Mouse (Mus musculus) heart, postnatal 10 days (tissue): Measurements from ENCODE around the gene Arg1. TPM values are rescaled to one million over a fixed set of nuclear protein-coding genes. Genes with fewer than 3 reads are reported as not detected.
A peak's percentile ranks its signal among the peaks of the same experiment; 100 is the strongest.

Experiments used
- DNase-seq, 2 experiments: peaks; one replicate each; pipeline ENCODE4 v3.0.0; 2021
- intact Hi-C: fragments of 180-260 bp; cut with DNase I; formaldehyde crosslinking; loops from one replicate; pipeline ENCODE4 v1.15.1; 2025
- microRNA-seq, 2 experiments: library from miRNA; unstranded; fragments of <30 nt; microRNA quantifications; one replicate each; pipeline ENCODE4 v1.2.0; 2022
- total RNA-seq, 2 experiments: library from RNA; stranded (reverse); gene quantifications; 2 replicates each; pipeline ENCODE4 v1.2.3; 2021

The Arg1 gene
- total RNA-seq, 2 experiments from 2014 or later = not detected

DNA sequence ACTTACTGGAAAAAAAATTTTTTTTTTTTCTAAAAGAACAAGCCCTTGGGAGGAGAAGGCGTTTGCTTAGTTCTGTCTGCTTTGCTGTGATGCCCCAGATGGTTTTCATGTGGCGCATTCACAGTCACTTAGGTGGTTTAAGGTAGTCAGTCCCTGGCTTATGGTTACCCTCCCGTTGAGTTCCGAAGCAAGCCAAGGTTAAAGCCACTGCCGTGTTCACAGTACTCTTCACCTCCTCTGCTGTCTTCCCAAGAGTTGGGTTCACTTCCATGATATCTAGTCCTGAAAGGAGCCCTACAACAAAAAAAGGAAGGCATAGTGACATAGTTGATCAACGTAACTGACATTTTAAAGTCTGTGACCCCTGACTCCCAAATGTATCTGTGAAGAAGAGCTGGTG lies 11.8 kb downstream of the Arg1 start:
- intact Hi-C loops = no loop called here

DNA sequence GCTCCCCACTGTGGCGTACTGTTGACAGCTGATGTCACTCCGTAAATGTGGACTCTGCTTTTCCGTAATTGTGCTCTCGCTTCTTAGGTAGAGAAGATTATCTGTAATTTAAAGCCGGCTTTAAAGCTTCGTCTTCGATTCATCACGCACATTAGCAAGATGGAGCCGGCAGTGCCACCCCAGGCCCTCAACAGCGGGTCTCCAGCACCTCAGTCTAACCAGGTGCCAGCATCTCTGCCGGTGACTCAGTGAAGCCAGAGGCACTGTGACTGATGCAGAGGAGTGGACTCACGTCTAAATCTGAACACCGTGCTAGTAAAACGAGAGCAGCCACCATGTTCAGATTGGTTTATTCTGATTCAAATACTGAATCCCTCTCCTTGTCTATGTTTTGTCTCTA lies 14.7 kb downstream of the Arg1 start:
- intact Hi-C loops = no loop called here
- no peak for DNase-seq

More for the DNA sequence above, 11.8 kb downstream of the Arg1 start:
- DNase-seq = no peak

DNA sequence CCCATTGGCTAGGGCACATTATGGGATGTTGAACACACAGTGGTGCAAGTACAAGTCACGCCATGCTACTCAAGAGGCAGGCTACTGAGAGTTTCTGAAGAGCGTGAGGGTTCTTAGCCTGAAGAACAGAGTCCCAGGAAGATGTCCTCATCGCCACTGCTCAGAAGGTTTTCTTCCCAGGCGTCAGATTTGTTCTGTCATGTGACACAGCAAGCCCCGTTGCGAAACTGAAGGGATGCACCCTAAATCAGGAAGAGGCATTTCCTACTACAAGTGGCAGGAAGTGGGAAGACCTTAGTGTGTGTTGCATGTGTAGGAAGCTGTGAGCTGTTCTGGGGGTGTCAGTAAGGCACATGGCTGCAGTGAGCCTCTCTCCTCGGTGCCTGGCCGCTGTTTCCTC lies 16.1 kb downstream of the Arg1 start:
- DNase-seq = peak in 1 of 2 experiments; percentile 7
- intact Hi-C loops = no loop called here

DNA sequence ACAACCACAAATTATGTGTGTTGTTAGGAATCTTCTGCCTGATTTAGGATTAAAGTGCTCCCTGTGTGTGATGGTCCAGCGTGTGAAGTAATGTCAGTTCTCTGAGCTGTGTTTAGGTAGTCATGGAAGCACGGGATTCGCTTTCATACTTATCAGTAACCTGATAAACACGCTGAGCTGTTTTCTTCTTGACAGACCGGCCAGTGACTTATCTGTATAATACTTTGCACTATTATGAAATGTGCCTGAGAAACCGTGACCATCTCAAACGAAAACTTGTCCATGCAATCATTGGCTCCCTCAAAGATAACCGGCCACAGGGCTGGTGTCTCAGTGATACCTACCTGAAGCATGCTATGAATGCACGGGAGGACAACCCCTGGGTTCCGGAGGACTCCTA lies 21.7 kb downstream of the Arg1 start:
- intact Hi-C loops = no loop called here
- no peak for DNase-seq

DNA sequence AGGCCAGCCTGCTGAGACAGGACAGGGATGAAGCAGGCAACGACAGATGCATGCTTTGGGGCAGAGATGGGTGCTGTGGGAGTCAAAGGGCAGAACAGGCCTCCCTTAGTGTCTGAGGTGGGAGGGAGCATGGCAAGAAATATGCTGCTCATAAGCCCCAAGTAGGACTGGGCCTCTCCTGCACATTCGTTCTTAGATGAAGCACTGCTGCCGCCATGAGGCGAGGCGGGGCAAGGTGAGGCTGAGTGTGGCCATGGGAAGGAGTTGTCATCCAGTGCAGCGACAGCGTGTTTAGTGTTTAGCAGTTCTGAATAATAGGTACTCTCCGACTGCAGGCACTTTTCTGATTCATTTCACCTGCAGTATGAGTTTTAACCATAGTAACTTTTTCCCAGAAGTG lies 31.4 kb downstream of the Arg1 start:
- intact Hi-C loops = loop anchor here (5.0 kb wide), 2 partner anchors 99 to 264 kb away; no protein-coding TSS in a partner anchor
- peak; percentile 38 to 63 for DNase-seq

DNA sequence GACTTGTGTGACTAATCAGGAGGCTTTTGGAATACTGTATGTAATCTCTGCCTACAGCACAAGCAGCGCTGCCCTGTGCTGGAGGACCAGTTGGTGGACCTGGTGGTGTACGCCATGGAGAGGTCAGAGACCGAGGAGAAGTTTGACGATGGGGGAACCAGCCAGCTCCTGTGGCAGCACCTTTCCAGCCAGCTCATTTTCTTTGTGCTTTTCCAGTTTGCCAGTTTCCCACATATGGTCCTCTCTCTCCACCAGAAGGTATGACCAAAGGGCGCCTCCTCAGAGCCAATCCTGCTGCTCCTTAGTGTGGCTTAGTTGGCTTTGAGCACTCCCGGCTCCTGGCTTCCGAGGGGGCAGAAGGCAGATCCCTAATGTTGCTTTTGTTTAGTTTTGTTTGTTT lies 38.9 kb downstream of the Arg1 start:
- intact Hi-C loops = no loop called here
- no peak for DNase-seq

DNA sequence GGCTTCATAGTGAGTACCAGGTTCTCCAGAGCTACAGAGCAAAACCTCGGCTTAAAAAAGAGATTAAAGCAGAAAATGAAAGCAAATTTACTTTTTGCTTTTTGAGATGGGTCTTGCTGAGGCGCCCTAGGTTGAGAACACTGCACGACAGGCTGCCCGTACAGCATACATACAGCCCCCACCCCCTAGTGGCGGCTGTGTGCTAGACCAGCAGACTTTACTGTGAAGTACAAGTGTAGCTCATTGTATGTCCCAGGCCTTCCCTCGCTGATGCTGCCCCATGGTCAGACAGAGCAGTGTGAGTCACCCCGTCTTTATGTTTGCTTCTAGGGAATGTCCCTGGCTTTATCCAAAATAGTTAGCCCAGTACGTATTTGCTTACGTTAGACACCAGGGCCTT lies 41.3 kb downstream of the Arg1 start:
- intact Hi-C loops = no loop called here
- DNase-seq = peak; percentile 5 to 17

DNA sequence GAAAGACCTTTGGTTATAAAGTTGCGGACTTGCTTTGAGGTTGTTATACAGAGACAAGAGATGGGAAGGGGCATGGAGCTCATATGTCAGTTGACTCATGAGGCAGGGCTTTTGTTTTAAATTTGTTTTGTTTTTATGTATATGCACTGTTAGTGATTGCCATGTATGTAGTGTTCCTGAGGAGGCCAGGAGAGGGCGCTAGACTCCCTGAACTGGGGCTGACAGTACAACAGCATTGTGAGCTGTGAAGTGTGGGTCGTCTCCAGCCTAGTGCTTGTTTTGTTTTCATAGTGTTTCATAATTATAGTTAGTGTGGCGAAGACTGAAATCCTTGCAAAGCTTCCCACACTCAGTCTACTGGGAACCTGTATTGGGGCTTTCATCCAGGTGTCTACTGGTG lies 53.7 kb downstream of the Arg1 start:
- intact Hi-C loops = loop anchor here (5.0 kb wide), 1 partner anchor 344 kb away; no protein-coding TSS in a partner anchor
- no peak for DNase-seq

DNA sequence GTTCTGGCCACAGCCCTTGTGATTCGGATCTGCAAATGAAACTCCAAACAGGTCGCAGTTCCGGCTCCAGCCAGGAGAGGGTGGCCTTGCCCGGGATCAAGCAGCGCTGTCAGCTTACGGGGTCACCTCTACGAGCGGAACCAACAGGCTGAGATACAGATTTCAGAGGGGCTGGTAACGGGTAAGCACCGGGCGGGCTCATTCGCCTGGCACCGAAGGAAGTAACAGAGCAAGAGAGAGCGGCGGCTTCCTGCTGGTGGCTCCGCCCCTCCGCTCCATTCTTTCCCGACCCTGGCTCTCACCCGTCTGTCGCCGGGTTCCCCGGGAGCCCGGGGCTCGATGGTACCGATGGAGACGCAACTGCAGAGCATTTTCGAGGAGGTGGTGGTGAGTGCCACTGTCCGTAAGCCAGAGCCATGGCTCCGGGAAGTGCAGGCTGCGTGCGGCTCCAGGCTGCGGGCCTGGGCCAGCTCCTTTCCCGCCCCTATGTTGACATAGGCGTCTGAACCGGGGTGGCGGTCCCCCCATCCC lies 57.5 kb downstream of the Arg1 start, which contains the start of gene Med23:
TSS of gene Med23 (plus strand) at position 227 of the 531 bp plus-strand sequence.
- intact Hi-C loops = loop anchor here (1.0 to 5.0 kb wide), 2 partner anchors 74 to 347 kb away; no protein-coding TSS in a partner anchor
- peak; percentile 99 to 100 for DNase-seq

Small RNAs within 50 kb of the gene (microRNA-seq; reads per million reads assigned to microRNA genes)
- 0 reads per million in 2 experiments for gene Mir6905

Other genes with a start within 250 kb of the Arg1 start
- 1 to 10 TPM; 6.4 to 6.5 TPM for gene Enpp1, start 215.3 kb downstream of the Arg1 start, total RNA-seq
- 1 to 10 TPM; 7.6 to 8.3 TPM for gene Enpp3, start 84.7 kb downstream of the Arg1 start, total RNA-seq
- gene Med23, start 57.5 kb downstream of the Arg1 start, total RNA-seq = 10 to 100 TPM; 18.7 to 19.9 TPM